Mouse (Mus musculus): ENCODE measurements at regions not wholly inside any gene's neighbourhood (a gene's known extent, or its start where the extent isn't known, plus 50 kb on each side); places are given as distances from the start of the nearest gene placed in this dataset.

DNA sequence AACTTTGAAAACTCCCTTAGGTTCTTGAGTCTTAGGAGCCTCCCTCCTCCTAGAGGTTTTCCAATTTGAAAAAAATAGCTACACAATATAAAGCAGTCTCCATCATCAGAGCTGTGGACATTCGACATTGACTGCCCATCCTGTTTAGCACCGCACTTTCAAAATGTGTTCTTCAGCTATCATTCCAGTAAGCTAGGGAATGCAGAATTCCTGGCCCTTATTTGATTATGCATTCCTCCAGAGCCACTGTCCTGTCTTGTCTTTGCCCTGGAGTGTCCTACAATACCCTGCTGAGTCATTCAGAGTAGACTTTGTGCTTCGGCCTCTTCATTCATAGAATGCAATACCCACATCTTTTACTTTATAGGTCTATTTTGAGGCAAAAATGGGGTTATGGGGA is 267.0 kb upstream of the Hnrnpa3 start:
- no peak for TF ChIP-seq CTCF (IDR thresholded peaks at IDR 0.05; ENCODE audit: insufficient read depth, low read length)
- TF ChIP-seq POLR2A (IDR thresholded peaks at IDR 0.05; ENCODE audit: borderline replicate concordance, extremely low read depth, low read depth, low read length) = no peak
